Mouse (Mus musculus): ENCODE measurements at regions not wholly inside any gene's neighbourhood (a gene's known extent, or its start where the extent isn't known, plus 50 kb on each side); places are given as distances from the start of the nearest gene placed in this dataset.

GRCm38 (mm10) chr12:46197482-46198101 is 621.1 kb downstream of the Nova1 start:
- TF ChIP-seq CTCF (IDR thresholded peaks at IDR 0.05; ENCODE audit: insufficient read depth, low read depth, low read length) (no peak), POLR2A (IDR thresholded peaks at IDR 0.05; ENCODE audit: insufficient read depth, low read depth, low read length) (no peak)
